Mouse (Mus musculus): ENCODE results near the gene Dpy19l3.

Gene Dpy19l3

DNA sequence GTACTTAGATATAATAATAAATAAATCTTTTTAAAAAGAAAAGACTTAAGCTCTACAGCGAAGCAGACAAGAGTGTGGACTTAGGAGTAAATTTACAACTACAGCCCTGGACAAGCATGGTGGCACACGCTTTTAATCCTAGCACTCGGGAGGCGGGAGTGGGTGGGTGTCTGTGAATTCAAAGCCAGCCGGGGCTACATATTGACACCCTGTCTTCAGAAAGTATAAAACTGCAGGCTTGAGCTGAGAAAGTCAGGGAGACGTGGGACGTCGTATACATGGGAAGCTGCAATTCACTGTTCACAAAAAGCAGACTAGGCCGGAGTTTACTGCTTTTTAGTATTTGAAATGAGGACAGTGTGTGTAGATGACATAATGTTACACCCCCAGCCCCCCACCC is 117.4 kb downstream of the Dpy19l3 start:
- peak in 1 of 2 experiments; percentile 40 for DNase-seq (ENCODE audit: low spot score in 2 of 2)

DNA sequence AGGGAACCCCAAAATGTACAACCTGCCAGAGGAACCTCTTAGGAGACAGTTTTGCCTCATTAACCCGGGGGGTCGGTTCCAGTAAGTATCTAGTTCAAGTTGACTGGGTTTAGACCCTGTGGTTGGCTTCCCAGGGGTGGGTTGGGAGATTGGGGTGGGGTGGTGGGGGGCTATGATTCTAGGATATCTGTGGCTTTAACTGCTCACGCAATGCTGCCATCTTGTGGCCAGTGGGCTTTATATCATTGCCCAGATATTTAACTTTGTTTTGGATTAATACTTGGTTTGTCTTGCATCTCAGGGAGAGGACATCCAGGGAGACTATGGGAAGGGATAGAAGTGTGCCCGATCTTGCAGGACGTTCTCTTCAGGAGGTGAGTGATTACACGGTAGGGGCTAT is 118.0 kb downstream of the Dpy19l3 start:
- peak; percentile 57 to 58 for DNase-seq (ENCODE audit: low spot score in 2 of 2)

All from right cerebral cortex, adult 2 months (tissue).